Mouse (Mus musculus): Measurements from ENCODE around the gene Insc. TPM values are rescaled to one million over a fixed set of nuclear protein-coding genes. Genes with fewer than 3 reads are reported as not detected.

Gene Insc
- polyA plus RNA-seq, 1 experiment, result not detected

- H3K4me3 ChIP-seq (ENCODE audit: insufficient read depth, low read depth, low read length), result no peak overlapping the region
- H3K27ac ChIP-seq (ENCODE audit: insufficient read depth, low read depth, low read length), result no peak overlapping the region
- TF ChIP-seq CTCF (IDR thresholded peaks at IDR 0.05; ENCODE audit: insufficient read depth, low read depth, low read length) (no peak), POLR2A (IDR thresholded peaks at IDR 0.05; ENCODE audit: insufficient read depth, low read depth, low read length) (no peak)
- H3K4me1 ChIP-seq (ENCODE audit: control insufficient read depth, insufficient read depth, low read length), result no peaks in the 10 kb centered on the region
- WGBS, result 58% methylated on average over 15 of the region's 15 CpGs
Observed at GRCm38 (mm10) chr7:114896966-114897697, 153.6 kb downstream of the Insc start.

Other genes starting within 250 kb of the Insc start
- not detected in 2 replicates for gene Cyp2r1, start 180.7 kb upstream of the Insc start, polyA plus RNA-seq (2012; ENCODE audit: insufficient read depth, insufficient read length, low replicate concordance, missing spikeins)
- not detected in 2 replicates for gene Calca, start 107.3 kb upstream of the Insc start, polyA plus RNA-seq (2012; ENCODE audit: insufficient read depth, insufficient read length, low replicate concordance, missing spikeins)
- gene Calcb, start 25.1 kb upstream of the Insc start, polyA plus RNA-seq (2012; ENCODE audit: insufficient read depth, insufficient read length, low replicate concordance, missing spikeins), result not detected in 2 replicates

All from olfactory bulb, adult 2 months (tissue).